Mouse (Mus musculus): ENCODE measurements around the gene Zzz3. TPM values are rescaled to one million over a fixed set of nuclear protein-coding genes. Genes with fewer than 3 reads are reported as not detected.

The Zzz3 gene
- polyA plus RNA-seq, 1 experiment from 2014 or later: 29.7 TPM

DNA sequence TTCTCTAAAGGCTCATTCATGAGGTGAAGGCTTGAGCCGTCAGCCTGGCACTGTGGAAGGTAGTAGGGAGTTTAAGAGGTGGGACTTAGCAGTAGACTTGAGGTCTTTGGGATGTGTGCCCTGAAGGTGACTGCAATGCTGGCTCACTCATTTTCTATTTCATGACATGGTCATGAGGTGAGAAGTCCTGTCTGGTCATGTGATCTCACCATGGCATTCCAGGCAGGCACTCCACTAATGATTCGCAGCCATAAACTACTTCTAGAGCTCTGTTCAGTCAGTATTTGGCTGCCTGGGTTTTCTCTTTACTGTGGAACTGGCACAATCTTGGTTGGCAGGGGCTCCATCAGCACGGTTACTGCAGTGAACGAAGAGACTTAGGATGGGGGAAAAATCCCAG lies 93.7 kb downstream of the Zzz3 start:
- Histone ChIP-seq H3K4me1 (replicated peaks) (peaks cover 11% of the 10 kb centered on the region), H3K27ac (replicated peaks) (no peak overlapping the region), H3K9me3 (no peaks in the 10 kb centered on the region), H3K27me3 (no peaks in the 10 kb centered on the region), H3K9ac (no peak overlapping the region), H3K4me3 (no peak overlapping the region), H3K4me2 (no peak overlapping the region), H3K36me3 (no peaks in the 10 kb centered on the region)
- no peak for ATAC-seq (ENCODE audit: low read depth)
- WGBS: 88% methylated on average over 4 of the region's 4 CpGs

DNA sequence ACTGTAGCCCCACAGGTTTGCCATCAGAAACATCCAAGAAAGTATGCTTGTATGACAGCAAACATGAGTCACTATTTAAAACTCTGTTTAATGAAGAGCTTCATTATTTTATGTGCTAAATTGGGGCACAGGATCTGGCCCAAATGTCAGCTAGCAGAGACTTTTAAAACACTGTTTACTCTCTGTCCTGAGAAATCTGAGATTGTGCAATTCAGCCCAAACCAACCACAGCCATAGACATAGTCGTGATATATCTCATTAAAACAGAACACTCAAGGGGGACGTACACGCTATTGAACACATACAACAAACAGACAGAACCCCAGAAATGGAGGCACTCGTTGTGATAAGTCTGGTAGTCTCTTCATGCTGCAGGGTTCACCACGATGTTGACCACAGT lies 95.2 kb downstream of the Zzz3 start:
- Histone ChIP-seq H3K27ac (replicated peaks) (no peak overlapping the region), H3K9ac (no peak overlapping the region), H3K27me3 (no peaks in the 10 kb centered on the region), H3K4me3 (no peak overlapping the region), H3K9me3 (no peaks in the 10 kb centered on the region), H3K4me2 (no peak overlapping the region), H3K4me1 (replicated peaks) (peaks cover 12% of the 10 kb centered on the region), H3K36me3 (no peaks in the 10 kb centered on the region)
- 88% methylated on average over 5 of the region's 5 CpGs for WGBS
- ATAC-seq (ENCODE audit: low read depth): no peak

DNA sequence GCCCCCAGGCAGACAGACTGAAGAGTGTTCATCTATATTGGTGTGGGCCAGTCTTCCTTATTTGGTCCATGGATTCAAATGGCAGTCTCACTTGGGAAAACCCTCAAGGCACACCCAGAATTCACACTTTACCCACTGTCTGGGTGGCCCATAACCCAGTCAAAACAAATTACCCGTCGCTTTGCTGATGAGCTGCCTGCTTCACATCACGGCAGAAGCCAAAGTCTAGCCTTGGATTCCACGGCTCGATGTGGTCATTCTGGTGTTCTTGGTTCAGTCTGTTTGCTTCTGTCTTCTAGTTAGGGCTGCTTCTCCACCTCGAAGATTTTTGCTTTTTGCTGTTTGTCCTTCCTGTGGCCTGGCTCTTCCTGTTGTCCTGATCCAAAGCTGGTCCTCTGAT lies 97.0 kb downstream of the Zzz3 start:
- Histone ChIP-seq H3K9me3 (no peaks in the 10 kb centered on the region), H3K4me2 (no peak overlapping the region), H3K4me1 (replicated peaks) (peaks cover 18% of the 10 kb centered on the region), H3K27me3 (no peaks in the 10 kb centered on the region), H3K9ac (no peak overlapping the region), H3K36me3 (no peaks in the 10 kb centered on the region), H3K4me3 (no peak overlapping the region), H3K27ac (replicated peaks) (no peak overlapping the region)
- WGBS: 82% methylated on average over 6 of the region's 6 CpGs
- ATAC-seq (ENCODE audit: low read depth): no peak

DNA sequence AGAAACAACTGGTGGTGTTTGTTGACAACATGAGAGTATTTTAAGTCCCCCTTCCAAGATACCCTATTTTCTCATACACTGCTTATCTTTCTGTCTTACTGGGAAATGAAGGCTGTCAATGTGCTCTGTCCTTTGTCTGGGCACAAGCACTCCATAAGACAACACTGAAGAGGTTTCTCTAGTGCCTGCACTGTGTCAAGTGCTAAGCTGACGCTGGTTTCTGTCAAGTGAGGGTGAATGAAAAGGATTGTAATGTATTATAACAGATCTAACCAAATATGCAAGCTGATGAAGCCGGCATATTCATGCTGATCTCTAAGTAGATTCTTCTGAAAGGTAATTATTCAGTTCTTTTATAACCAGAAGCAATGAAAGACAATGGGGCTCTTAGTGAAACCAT lies 98.5 kb downstream of the Zzz3 start:
- 77% methylated on average over 2 of the region's 2 CpGs for WGBS
- no peaks in the 10 kb centered on the region for H3K9me3 ChIP-seq
- no peak overlapping the region for H3K27ac ChIP-seq (replicated peaks)
- H3K36me3 ChIP-seq: no peaks in the 10 kb centered on the region
- no peak overlapping the region for H3K4me3 ChIP-seq
- ATAC-seq (ENCODE audit: low read depth): no peak
- peaks cover 18% of the 10 kb centered on the region for H3K4me1 ChIP-seq (replicated peaks)
- no peak overlapping the region for H3K9ac ChIP-seq
- no peaks in the 10 kb centered on the region for H3K27me3 ChIP-seq
- no peak overlapping the region for H3K4me2 ChIP-seq

DNA sequence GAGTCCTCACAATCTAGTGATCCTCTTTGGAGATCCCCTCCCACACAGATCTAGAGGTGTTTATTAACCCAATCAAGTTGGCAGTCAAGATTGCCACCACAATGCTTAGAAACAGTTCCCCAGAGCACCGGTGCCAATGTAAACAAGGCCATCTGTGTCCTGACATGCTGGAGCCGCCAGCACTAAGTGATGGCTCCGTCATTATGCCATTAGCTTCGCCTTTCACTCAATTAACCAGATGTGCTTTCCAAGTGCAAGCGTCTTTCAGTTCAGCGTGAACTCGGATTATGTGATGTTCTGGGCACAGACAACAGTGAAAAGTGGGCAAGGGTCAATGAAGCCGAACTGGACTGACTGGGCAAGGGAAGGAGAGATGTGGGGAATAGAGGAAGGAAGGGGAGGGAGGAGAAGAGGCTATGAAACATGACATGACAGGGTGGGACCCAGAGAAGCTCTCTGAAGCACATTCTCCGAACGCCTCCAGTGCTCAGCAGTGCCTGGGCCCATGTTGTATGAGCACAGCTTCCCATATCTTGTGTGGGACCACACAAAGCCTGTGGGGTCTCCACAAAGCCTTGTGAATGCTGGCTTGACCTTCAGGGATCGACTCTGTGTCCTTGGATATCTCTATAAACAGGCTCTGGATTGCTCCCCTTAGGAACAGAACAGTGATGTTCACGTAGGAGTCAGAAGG lies 99.5 kb downstream of the Zzz3 start:
- Histone ChIP-seq H3K36me3 (no peaks in the 10 kb centered on the region), H3K9me3 (no peaks in the 10 kb centered on the region), H3K27ac (replicated peaks) (peak overlapping the region; percentile 59), H3K4me3 (no peak overlapping the region), H3K4me2 (no peak overlapping the region), H3K9ac (no peak overlapping the region), H3K27me3 (no peaks in the 10 kb centered on the region), H3K4me1 (replicated peaks) (peaks cover 18% of the 10 kb centered on the region)
- WGBS: 35% methylated on average over 12 of the region's 12 CpGs
- peak; percentile 51 for ATAC-seq (ENCODE audit: low read depth)

DNA sequence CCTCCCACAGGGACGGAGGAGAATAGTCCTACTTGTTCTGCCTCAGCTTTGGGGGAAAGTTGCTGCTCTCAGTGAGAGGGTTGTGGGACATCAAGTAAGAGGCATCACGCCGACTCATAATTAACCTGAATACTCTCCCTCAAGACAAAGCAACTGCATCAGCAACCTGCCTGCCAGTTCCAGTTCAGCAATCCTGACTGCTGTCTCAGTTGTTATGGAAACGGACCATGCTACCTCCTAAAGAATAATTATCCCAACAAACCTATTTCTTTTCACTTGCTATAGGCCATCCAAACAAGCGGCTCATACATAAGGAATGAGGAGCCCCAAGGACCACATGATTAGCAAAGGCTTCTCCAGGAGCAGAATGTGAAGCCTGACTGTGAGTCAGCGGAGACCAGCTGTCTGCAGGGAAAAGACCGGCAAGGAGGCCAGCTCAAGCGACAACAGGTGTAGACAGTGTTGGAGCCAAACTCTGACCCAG lies 100.2 kb downstream of the Zzz3 start:
- H3K4me3 ChIP-seq: no peak overlapping the region
- no peak overlapping the region for H3K9ac ChIP-seq
- WGBS: 65% methylated on average over 8 of the region's 8 CpGs
- peak overlapping the region; percentile 59 for H3K27ac ChIP-seq (replicated peaks)
- H3K4me2 ChIP-seq: no peak overlapping the region
- peak; percentile 42 for ATAC-seq (ENCODE audit: low read depth)
- H3K36me3 ChIP-seq: no peaks in the 10 kb centered on the region
- no peaks in the 10 kb centered on the region for H3K27me3 ChIP-seq
- no peaks in the 10 kb centered on the region for H3K9me3 ChIP-seq
- H3K4me1 ChIP-seq (replicated peaks): peaks cover 18% of the 10 kb centered on the region

DNA sequence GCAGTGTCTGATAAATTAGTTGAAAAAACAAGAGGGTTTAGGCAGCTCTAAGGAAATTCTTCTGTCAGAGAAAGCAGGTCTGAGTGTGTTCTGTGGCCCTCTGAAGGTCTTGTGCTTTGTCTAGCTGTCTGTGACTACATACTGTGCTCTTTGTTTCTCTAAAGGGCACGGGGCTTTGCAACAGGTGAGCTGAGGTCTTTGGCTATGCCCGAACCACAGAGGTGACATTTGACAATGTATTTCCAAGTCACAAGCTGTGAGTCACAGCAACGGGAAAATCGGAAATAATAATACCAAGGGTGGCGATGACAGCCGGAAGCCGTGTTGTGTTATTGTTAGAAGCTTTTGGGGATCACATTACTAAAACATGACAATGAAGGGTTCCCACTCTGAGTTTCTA lies 101.8 kb downstream of the Zzz3 start:
- Histone ChIP-seq H3K27me3 (no peaks in the 10 kb centered on the region), H3K9me3 (no peaks in the 10 kb centered on the region), H3K27ac (replicated peaks) (no peak overlapping the region), H3K36me3 (no peaks in the 10 kb centered on the region), H3K4me2 (no peak overlapping the region), H3K4me3 (no peak overlapping the region), H3K9ac (no peak overlapping the region), H3K4me1 (replicated peaks) (peaks cover 18% of the 10 kb centered on the region)
- 71% methylated on average over 7 of the region's 7 CpGs for WGBS
- no peak for ATAC-seq (ENCODE audit: low read depth)

DNA sequence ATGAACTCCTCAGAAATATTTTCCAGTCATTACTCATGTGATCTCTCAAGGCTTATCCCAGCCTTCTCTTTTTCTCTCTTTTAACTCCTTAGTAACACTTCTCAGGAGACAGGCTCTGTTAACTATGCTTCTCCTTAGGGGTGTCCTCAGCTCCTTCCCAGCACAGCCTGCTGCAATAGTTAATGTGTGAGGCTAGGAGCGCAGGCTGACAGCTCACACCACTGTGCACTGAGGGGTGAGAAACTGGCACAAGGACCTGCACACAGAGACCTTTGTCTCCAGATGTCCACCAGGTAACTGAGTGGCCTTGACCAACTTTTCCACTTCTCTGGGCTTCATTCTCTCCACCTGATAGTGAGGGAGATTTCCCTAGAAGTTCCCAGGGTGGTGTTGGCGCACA lies 102.6 kb downstream of the Zzz3 start:
- H3K4me3 ChIP-seq: no peak overlapping the region
- WGBS: 89% methylated on average over 2 of the region's 2 CpGs
- no peak overlapping the region for H3K27ac ChIP-seq (replicated peaks)
- ATAC-seq (ENCODE audit: low read depth): no peak
- H3K4me2 ChIP-seq: no peak overlapping the region
- no peak overlapping the region for H3K9ac ChIP-seq
- no peaks in the 10 kb centered on the region for H3K9me3 ChIP-seq
- H3K36me3 ChIP-seq: no peaks in the 10 kb centered on the region
- H3K4me1 ChIP-seq (replicated peaks): peaks cover 18% of the 10 kb centered on the region
- H3K27me3 ChIP-seq: no peaks in the 10 kb centered on the region

DNA sequence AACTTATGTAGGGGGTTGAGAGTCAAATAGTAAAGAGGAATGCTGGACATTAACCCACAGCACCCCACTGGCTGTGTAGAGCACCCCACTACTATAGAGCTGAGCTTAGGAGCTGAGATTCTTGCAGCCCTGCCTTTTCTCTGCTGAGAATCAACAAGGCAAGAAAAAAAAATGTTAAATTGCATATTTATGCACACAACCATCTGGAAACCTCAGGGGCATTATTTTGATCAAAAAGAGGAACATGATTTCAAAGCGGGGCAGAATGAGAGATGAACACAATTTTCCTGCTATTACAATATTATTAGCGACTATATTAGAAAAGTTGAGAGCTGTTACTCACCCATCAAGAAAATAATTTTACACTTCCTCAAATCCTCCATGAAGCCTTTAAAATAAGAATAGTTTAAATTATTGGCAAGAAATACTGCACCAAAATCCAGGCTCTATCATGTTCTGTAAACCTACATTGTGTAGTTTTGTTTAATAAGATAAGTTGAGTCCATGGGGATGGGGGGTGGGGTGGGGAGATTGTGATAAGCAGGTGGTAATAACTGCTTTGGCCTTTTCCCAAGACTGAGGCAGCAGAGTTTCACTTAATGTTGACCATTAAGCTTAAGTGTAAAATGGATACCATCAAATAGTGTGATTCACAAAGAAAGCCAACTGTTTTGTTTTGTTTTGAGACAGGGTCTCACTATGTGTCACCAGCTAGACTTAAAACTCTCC lies 103.9 kb downstream of the Zzz3 start:
- no peaks in the 10 kb centered on the region for H3K27me3 ChIP-seq
- no peak overlapping the region for H3K27ac ChIP-seq (replicated peaks)
- H3K9ac ChIP-seq: no peak overlapping the region
- no peak for ATAC-seq (ENCODE audit: low read depth)
- H3K4me3 ChIP-seq: no peak overlapping the region
- H3K36me3 ChIP-seq: no peaks in the 10 kb centered on the region
- 80% methylated on average over 2 of the region's 2 CpGs for WGBS
- H3K4me2 ChIP-seq: no peak overlapping the region
- peaks cover 18% of the 10 kb centered on the region for H3K4me1 ChIP-seq (replicated peaks)
- H3K9me3 ChIP-seq: no peaks in the 10 kb centered on the region

DNA sequence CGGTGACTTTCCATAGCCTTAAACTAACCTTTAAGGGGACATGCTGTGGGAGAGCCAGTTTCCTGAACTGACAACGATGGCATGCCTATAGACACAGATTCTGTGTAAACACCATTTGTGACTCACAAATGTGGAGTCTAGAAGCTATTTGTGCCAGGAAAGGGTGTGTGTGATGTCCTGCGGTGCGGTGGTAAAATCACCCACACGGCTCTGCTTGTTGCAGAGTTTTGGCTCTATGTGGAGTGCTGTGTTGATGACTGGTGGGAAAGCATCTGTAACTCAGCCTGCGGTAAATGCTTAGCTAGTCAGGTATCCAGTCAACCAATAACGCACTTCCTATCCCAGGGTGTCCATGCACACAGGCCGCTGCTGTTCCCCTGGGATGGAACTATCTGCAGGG lies 112.6 kb downstream of the Zzz3 start:
- 60% methylated on average over 8 of the region's 8 CpGs for WGBS
- Histone ChIP-seq H3K27ac (replicated peaks) (no peak overlapping the region), H3K4me1 (replicated peaks) (peaks cover 9% of the 10 kb centered on the region; the same call in 1 of the 2 replicates)

DNA sequence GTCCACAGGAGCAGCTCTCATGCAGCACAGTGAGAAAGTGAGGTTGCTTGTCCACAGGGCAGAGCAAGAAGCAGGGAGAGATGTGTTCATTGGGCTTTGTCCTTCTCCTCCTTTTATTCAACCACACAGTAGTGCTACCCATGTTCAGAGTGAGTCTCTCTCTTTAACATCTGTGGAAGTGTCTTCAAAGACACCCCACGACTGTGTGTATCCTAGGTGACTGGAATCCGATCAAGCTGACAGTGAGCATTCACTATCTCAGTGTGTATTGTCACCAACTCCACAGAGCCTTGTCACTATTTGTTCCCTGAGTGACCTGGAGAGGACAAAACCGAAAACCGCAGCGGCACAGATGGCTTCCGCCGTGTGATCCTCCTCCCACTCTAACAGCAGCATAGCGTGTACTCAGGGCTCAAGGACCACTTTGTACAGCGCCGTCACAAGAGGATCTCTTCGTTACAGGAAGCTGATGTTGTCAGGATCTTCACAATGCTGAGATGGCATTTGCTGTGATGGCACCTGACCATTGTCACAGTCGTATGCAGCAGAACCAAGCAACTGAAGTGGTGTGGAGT lies 113.2 kb downstream of the Zzz3 start:
- H3K4me3 ChIP-seq: no peak overlapping the region
- H3K4me1 ChIP-seq (replicated peaks): peaks cover 9% of the 10 kb centered on the region; the same call in 1 of the 2 replicates
- H3K9ac ChIP-seq: no peak overlapping the region
- 63% methylated on average over 12 of the region's 12 CpGs for WGBS
- H3K27me3 ChIP-seq: no peaks in the 10 kb centered on the region
- 0 out of 2 replicates have a peak, but pooled peaks cover 3% of the 10 kb centered on the region for H3K9me3 ChIP-seq
- H3K36me3 ChIP-seq: no peaks in the 10 kb centered on the region
- H3K27ac ChIP-seq (replicated peaks): no peak overlapping the region
- ATAC-seq (ENCODE audit: low read depth): no peak
- H3K4me2 ChIP-seq: no peak overlapping the region

More for the DNA sequence above, 112.6 kb downstream of the Zzz3 start:
- ATAC-seq (ENCODE audit: low read depth): no peak
- no peaks in the 10 kb centered on the region for H3K36me3 ChIP-seq
- H3K4me3 ChIP-seq: no peak overlapping the region
- no peak overlapping the region for H3K4me2 ChIP-seq
- H3K9me3 ChIP-seq: 0 out of 2 replicates have a peak, but pooled peaks cover 3% of the 10 kb centered on the region
- no peaks in the 10 kb centered on the region for H3K27me3 ChIP-seq
- H3K9ac ChIP-seq: no peak overlapping the region

DNA sequence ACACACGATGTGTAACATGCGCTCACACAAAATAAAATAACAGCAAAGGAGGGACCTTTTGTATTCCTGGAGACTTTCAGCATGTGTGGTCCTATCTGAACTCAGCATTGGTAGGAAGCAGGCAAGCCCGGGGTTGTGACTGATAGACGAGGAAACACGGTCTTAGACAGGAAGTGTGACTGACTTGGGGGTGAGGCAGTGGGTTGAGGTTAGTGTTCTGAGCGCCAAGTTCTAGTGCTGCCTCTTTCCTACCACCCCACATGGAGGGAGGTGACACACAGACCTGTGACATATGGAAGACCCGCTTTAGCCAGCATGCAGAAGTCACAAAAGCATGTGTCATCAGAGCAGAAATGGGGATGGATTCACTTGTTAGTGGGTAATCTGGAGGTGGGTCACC lies 114.0 kb downstream of the Zzz3 start:
- H3K27me3 ChIP-seq: no peaks in the 10 kb centered on the region
- peaks cover 9% of the 10 kb centered on the region; the same call in 1 of the 2 replicates for H3K4me1 ChIP-seq (replicated peaks)
- no peak overlapping the region for H3K27ac ChIP-seq (replicated peaks)
- no peak overlapping the region for H3K9ac ChIP-seq
- H3K9me3 ChIP-seq: 0 out of 2 replicates have a peak, but pooled peaks cover 3% of the 10 kb centered on the region
- ATAC-seq (ENCODE audit: low read depth): no peak
- no peak overlapping the region for H3K4me2 ChIP-seq
- H3K4me3 ChIP-seq: no peak overlapping the region
- WGBS: 93% methylated on average over 7 of the region's 7 CpGs
- no peaks in the 10 kb centered on the region for H3K36me3 ChIP-seq
